Comparison of ENCODE assay signal across 29 mouse cellular contexts in genomic region chr6:147388727-147389126, GRCm38 (mm10).
DNase-seq lines count a peak whose midpoint lies in the region; ATAC-seq and TF ChIP-seq lines count a peak whose summit lies in the region.
"Had no signal": no experiment of that assay in that cellular context is flagged by ENCODE, and none has a peak within 500 bp of the region (broad histone marks: within the 10 kb centered on the region; RNA-seq: fewer than 3 reads in every experiment).

No protein-coding gene starts in this region.

- WGBS in forebrain, embryonic 11.5 days: 4% methylated on average over 2 of the region's 2 CpGs
- 4% methylated on average over 2 of the region's 2 CpGs for WGBS in forebrain, postnatal 0 days
- WGBS in limb, embryonic 11.5 days: 8% methylated on average over 2 of the region's 2 CpGs

- H3K4me2 ChIP-seq in forebrain, embryonic 11.5 days (ENCODE audit: low read depth, low read length, severe bottlenecking): no peak overlapping the region
- no peak overlapping the region for H3K4me2 ChIP-seq in forebrain, postnatal 0 days (ENCODE audit: low read depth)
- no peak overlapping the region for H3K4me2 ChIP-seq in limb, embryonic 11.5 days (ENCODE audit: low read depth, severe bottlenecking)
- H3K4me2 ChIP-seq: forebrain, embryonic 15.5 days; hindbrain, embryonic 13.5 days; kidney, embryonic 15.5 days; stomach, embryonic 15.5 days had no signal

- no peak for TF ChIP-seq CTCF in forebrain, postnatal 0 days (IDR thresholded peaks at IDR 0.05; ENCODE audit: low read depth)

- H3K27ac ChIP-seq in forebrain, embryonic 11.5 days (ENCODE audit: low read depth, low read length): no peak overlapping the region
- H3K27ac ChIP-seq in forebrain, postnatal 0 days (ENCODE audit: low read depth, low read length): no peak overlapping the region
- H3K27ac ChIP-seq in limb, embryonic 11.5 days (replicated peaks; ENCODE audit: low read depth, low read length): no peak overlapping the region
- H3K27ac ChIP-seq: forebrain, embryonic 15.5 days; heart, embryonic 10.5 days; hindbrain, embryonic 13.5 days; kidney, embryonic 15.5 days; liver, embryonic 14.5 days; stomach, embryonic 15.5 days had no signal

- H3K9ac ChIP-seq in forebrain, embryonic 11.5 days (ENCODE audit: low read length): no peak overlapping the region
- no peak overlapping the region for H3K9ac ChIP-seq in forebrain, postnatal 0 days
- H3K9ac ChIP-seq in limb, embryonic 11.5 days (ENCODE audit: low read length): no peak overlapping the region
- H3K9ac ChIP-seq: forebrain, embryonic 15.5 days; hindbrain, embryonic 13.5 days; kidney, embryonic 15.5 days; liver, embryonic 14.5 days; stomach, embryonic 15.5 days had no signal

- peak; percentile 60 for DNase-seq in forebrain, embryonic 11.5 days (ENCODE audit: low spot score)
- no peak for DNase-seq in forebrain, postnatal 0 days
- peak; percentile 10 for DNase-seq in retina, embryonic 14.5 days (ENCODE audit: low spot score)
- no peak for DNase-seq in retina, postnatal 1 day
- peak; percentile 37 for DNase-seq in embryo, embryonic 11 days
- peak; percentile 37 for DNase-seq in limb, embryonic 11.5 days (ENCODE audit: low spot score)
- DNase-seq: adrenal gland, postnatal 14 days; cerebellum, adult 18-20 months; cerebellum, postnatal 10 days; gastrocnemius, postnatal 14 days; heart, adult 11 months; heart, postnatal 36 days; kidney, adult 18-20 months; kidney, postnatal 25 days; liver; lung, adult 2 months; lung, postnatal 14 days; right cerebral cortex, postnatal 25 days; thymus, adult 18-20 months; thymus, postnatal 36 days had no signal

- peak; percentile 58 for ATAC-seq in forebrain, embryonic 11.5 days (replicated peaks; ENCODE audit: low FRiP score)
- ATAC-seq in forebrain, postnatal 0 days: no peak
- peak; percentile 72 for ATAC-seq in limb, embryonic 11.5 days (ENCODE audit: insufficient number of reproducible peaks, low FRiP score, low TSS enrichment, low read depth)
- ATAC-seq in monocyte, adult 5-6 weeks (replicated peaks; ENCODE audit: insufficient number of reproducible peaks, low FRiP score, low TSS enrichment, poor library complexity, severe bottlenecking): no peak
- no peak for ATAC-seq in granulocyte monocyte progenitor cell, adult 5-6 weeks (replicated peaks; ENCODE audit: poor library complexity, severe bottlenecking)
- ATAC-seq: forebrain, embryonic 15.5 days had no signal

- H3K4me1 ChIP-seq in forebrain, embryonic 11.5 days (replicated peaks; ENCODE audit: control insufficient read depth, insufficient read depth, low read length): peaks cover 3% of the 10 kb centered on the region; the same call in 1 of the 2 replicates
- H3K4me1 ChIP-seq in forebrain, postnatal 0 days (ENCODE audit: insufficient read depth): no peaks in the 10 kb centered on the region
- peaks cover 3% of the 10 kb centered on the region; the same call in 1 of the 2 replicates for H3K4me1 ChIP-seq in limb, embryonic 11.5 days (ENCODE audit: control insufficient read depth, insufficient read depth, low read length)

- H3K4me3 ChIP-seq in forebrain, embryonic 11.5 days (ENCODE audit: low read depth, low read length): no peak overlapping the region
- H3K4me3 ChIP-seq in forebrain, postnatal 0 days (ENCODE audit: low read depth, low read length): no peak overlapping the region
- no peak overlapping the region for H3K4me3 ChIP-seq in limb, embryonic 11.5 days (ENCODE audit: low read depth, low read length)
- H3K4me3 ChIP-seq: erythroblast, embryonic 14.5 days; forebrain, embryonic 15.5 days; heart, embryonic 10.5 days; hindbrain, embryonic 13.5 days; kidney, embryonic 15.5 days; stomach, embryonic 15.5 days had no signal

- H3K27me3 ChIP-seq in forebrain, embryonic 11.5 days (ENCODE audit: control insufficient read depth, insufficient read depth, low read length): peaks cover 2% of the 10 kb centered on the region; the same call in 1 of the 2 replicates
- H3K27me3 ChIP-seq in forebrain, postnatal 0 days (ENCODE audit: insufficient read depth, low read length): no peaks in the 10 kb centered on the region
- no peaks in the 10 kb centered on the region for H3K27me3 ChIP-seq in limb, embryonic 11.5 days (ENCODE audit: control insufficient read depth, insufficient read depth, low read length)
- H3K27me3 ChIP-seq: forebrain, embryonic 15.5 days; hindbrain, embryonic 13.5 days; kidney, embryonic 15.5 days; stomach, embryonic 15.5 days had no signal

- no peaks in the 10 kb centered on the region for H3K9me3 ChIP-seq in forebrain, embryonic 11.5 days (ENCODE audit: control insufficient read depth, low read length)
- no peaks in the 10 kb centered on the region for H3K9me3 ChIP-seq in forebrain, postnatal 0 days (ENCODE audit: low read length)
- no peaks in the 10 kb centered on the region for H3K9me3 ChIP-seq in limb, embryonic 11.5 days (ENCODE audit: control insufficient read depth, low read length)
- H3K9me3 ChIP-seq: forebrain, embryonic 15.5 days; heart, embryonic 10.5 days; hindbrain, embryonic 13.5 days; kidney, embryonic 15.5 days; stomach, embryonic 15.5 days had no signal

- no peaks in the 10 kb centered on the region for H3K36me3 ChIP-seq in forebrain, embryonic 11.5 days (ENCODE audit: control insufficient read depth, insufficient read depth, low read length)
- no peaks in the 10 kb centered on the region for H3K36me3 ChIP-seq in forebrain, postnatal 0 days (ENCODE audit: insufficient read depth)
- H3K36me3 ChIP-seq in limb, embryonic 11.5 days (ENCODE audit: control insufficient read depth, insufficient read depth, low read length): no peaks in the 10 kb centered on the region
- H3K36me3 ChIP-seq: forebrain, embryonic 15.5 days; heart, embryonic 10.5 days; hindbrain, embryonic 13.5 days; kidney, embryonic 15.5 days; stomach, embryonic 15.5 days had no signal

Comparison
In these comparisons a context has a peak if more than half of its experiments do, and no peak if none do; other contexts are left out.
1. ATAC-seq: peak in forebrain, embryonic 11.5 days (single experiment) and limb, embryonic 11.5 days (single experiment); none in forebrain, postnatal 0 days (single experiment), monocyte, adult 5-6 weeks (single experiment) and granulocyte monocyte progenitor cell, adult 5-6 weeks (single experiment).
2. DNase-seq: peak in forebrain, embryonic 11.5 days (single experiment), retina, embryonic 14.5 days (single experiment), embryo, embryonic 11 days (single experiment) and limb, embryonic 11.5 days (single experiment); none in forebrain, postnatal 0 days (single experiment) and retina, postnatal 1 day (single experiment).